Mouse (Mus musculus) heart, embryonic 11.5 days (tissue): ENCODE measurements around the gene Bmp2k. TPM values are rescaled to one million over a fixed set of nuclear protein-coding genes. Genes with fewer than 3 reads are reported as not detected.

ENCODE experiments used
- ATAC-seq: fragments of 200-750 bp; cut with Nextera tagmentation; replicated peaks from 2 replicates; pipeline ENCODE4 v1.8.0; 2017; ENCODE audit warnings: moderate library complexity; ENCODE audit not compliant: insufficient number of reproducible peaks, low FRiP score, low TSS enrichment
- H3K27ac ChIP-seq: fragments of 300-500 bp; sonication (generic); 2 replicates; pipeline ENCODE4 v1.5.1; 2014; ENCODE audit warnings: mild to moderate bottlenecking, low read depth, low read length
- H3K27me3 ChIP-seq: fragments of 300-500 bp; sonication (generic); 2 replicates; pipeline ENCODE4 v1.6.1; 2014; ENCODE audit warnings: mild to moderate bottlenecking, low read length, mixed read lengths; ENCODE audit not compliant: control insufficient read depth, insufficient read depth
- H3K36me3 ChIP-seq: fragments of 300-500 bp; sonication (generic); 2 replicates; pipeline ENCODE4 v1.6.1; 2014; ENCODE audit warnings: mild to moderate bottlenecking, low read length, moderate library complexity, mixed read lengths; ENCODE audit not compliant: control insufficient read depth, insufficient read depth
- H3K4me1 ChIP-seq: fragments of 300-500 bp; sonication (generic); 2 replicates; pipeline ENCODE4 v1.6.1; 2014; ENCODE audit warnings: low read length; ENCODE audit not compliant: control insufficient read depth, insufficient read depth
- H3K4me2 ChIP-seq: fragments of 300-500 bp; sonication (generic); 2 replicates; pipeline ENCODE4 v1.6.1; 2014; ENCODE audit warnings: mild to moderate bottlenecking, moderate library complexity
- H3K4me3 ChIP-seq: fragments of 300-500 bp; sonication (generic); 2 replicates; pipeline ENCODE4 v1.5.1; 2014; ENCODE audit warnings: low read depth, low read length
- H3K9ac ChIP-seq: fragments of 300-500 bp; sonication (generic); 2 replicates; pipeline ENCODE4 v1.6.1; 2014; ENCODE audit warnings: mild to moderate bottlenecking, low read depth, low read length, moderate library complexity
- H3K9me3 ChIP-seq: fragments of 300-500 bp; sonication (generic); replicated peaks from 2 replicates; pipeline ENCODE4 v1.6.1; 2016; ENCODE audit warnings: low read length; ENCODE audit not compliant: control insufficient read depth
- WGBS: fragments of 180-500 bp; shearing (Covaris S2); extraction: QIAGEN DNeasy Blood & Tissue Kit; methylation state at CpG from one replicate; pipeline ENCODE4 v1.1.7; 2014; ENCODE audit not compliant: insufficient replicate concordance; 5-methylcytosine and 5-hydroxymethylcytosine counted together
- polyA plus RNA-seq: library from polyadenylated mRNA; unstranded; fragments of >200 nt; fragmentation: Nextera tagmentation; extraction: Ambion mirVana; gene quantifications from 2 replicates; pipeline ENCODE4 v1.2.1, GENCODE M21; 2014

Bmp2k gene
- polyA plus RNA-seq, 1 experiment from 2014 or later: 12.7 TPM

- Histone ChIP-seq H3K9me3 (no peaks in the 10 kb centered on the region), H3K4me1 (no peaks in the 10 kb centered on the region), H3K36me3 (peaks cover 4% of the 10 kb centered on the region; the same call in 1 of the 2 replicates), H3K27me3 (no peaks in the 10 kb centered on the region), H3K27ac (no peak overlapping the region), H3K4me2 (no peak overlapping the region), H3K4me3 (no peak overlapping the region), H3K9ac (no peak overlapping the region)
- WGBS: 85% methylated on average over 6 of the region's 6 CpGs
- ATAC-seq: no peak
Measured at GRCm38 (mm10) chr5:97083701-97084100, 86.2 kb downstream of the Bmp2k start.

DNA sequence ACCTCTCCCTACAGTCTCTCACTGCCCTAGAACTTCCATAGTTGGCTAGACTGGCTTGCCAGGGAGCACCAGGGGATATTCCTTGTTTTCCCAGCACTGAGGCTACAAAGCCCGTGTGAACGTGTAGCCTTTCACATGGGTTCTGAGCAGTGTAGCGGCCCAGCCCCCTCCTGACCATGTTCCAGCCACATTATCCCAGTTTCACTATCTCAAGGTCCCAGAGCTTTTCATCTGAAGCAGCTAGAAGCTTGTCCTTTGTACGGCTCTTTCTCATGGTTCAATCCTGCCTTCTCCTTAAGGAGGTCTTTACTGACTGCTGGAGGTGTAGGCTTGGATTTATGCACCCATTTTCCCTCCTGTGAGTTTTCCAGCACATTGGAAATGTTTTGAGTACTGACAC lies 87.1 kb downstream of the Bmp2k start:
- WGBS: 76% methylated on average over 4 of the region's 4 CpGs
- Histone ChIP-seq H3K9me3 (no peaks in the 10 kb centered on the region), H3K4me1 (no peaks in the 10 kb centered on the region), H3K27ac (no peak overlapping the region), H3K9ac (no peak overlapping the region), H3K4me3 (no peak overlapping the region), H3K27me3 (no peaks in the 10 kb centered on the region), H3K4me2 (no peak overlapping the region), H3K36me3 (peaks cover 4% of the 10 kb centered on the region; the same call in 1 of the 2 replicates)
- ATAC-seq: no peak

- Histone ChIP-seq H3K4me2 (no peak overlapping the region), H3K27ac (no peak overlapping the region), H3K4me1 (no peaks in the 10 kb centered on the region), H3K9ac (no peak overlapping the region), H3K9me3 (no peaks in the 10 kb centered on the region), H3K4me3 (no peak overlapping the region), H3K36me3 (peaks cover 4% of the 10 kb centered on the region; the same call in 1 of the 2 replicates), H3K27me3 (no peaks in the 10 kb centered on the region)
- no peak for ATAC-seq
- WGBS: 87% methylated on average over 6 of the region's 6 CpGs
Measured at GRCm38 (mm10) chr5:97085071-97085470, 87.6 kb downstream of the Bmp2k start.

- Histone ChIP-seq H3K4me1 (no peaks in the 10 kb centered on the region), H3K4me3 (no peak overlapping the region), H3K36me3 (peaks cover 4% of the 10 kb centered on the region; the same call in 1 of the 2 replicates), H3K9ac (no peak overlapping the region), H3K4me2 (no peak overlapping the region), H3K27ac (no peak overlapping the region), H3K27me3 (no peaks in the 10 kb centered on the region), H3K9me3 (no peaks in the 10 kb centered on the region)
- WGBS: 75% methylated on average over 24 of the region's 24 CpGs
- no peak for ATAC-seq
Measured at GRCm38 (mm10) chr5:97087030-97087630, 89.6 kb downstream of the Bmp2k start.

DNA sequence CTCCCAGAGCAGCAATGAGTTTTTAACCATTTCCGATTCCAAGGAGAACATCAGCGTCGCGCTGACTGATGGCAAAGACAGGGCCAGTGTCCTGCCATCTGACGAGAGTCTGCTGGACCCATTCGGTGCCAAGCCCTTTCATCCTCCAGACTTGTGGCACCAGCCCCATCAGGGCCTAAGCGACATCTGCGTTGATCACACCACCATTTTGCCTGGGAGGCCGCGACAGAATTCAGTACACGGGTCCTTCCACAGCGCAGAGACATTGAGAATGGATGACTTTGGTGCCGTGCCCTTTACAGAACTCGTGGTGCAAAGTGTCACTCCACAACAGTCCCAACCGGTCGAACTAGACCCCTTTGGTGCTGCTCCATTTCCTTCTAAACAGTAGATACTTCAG lies 90.3 kb downstream of the Bmp2k start:
- no peaks in the 10 kb centered on the region for H3K9me3 ChIP-seq
- WGBS: 92% methylated on average over 16 of the region's 16 CpGs
- no peak for ATAC-seq
- no peak overlapping the region for H3K27ac ChIP-seq
- no peak overlapping the region for H3K9ac ChIP-seq
- H3K4me1 ChIP-seq: no peaks in the 10 kb centered on the region
- H3K4me2 ChIP-seq: no peak overlapping the region
- peaks cover 4% of the 10 kb centered on the region; the same call in 1 of the 2 replicates for H3K36me3 ChIP-seq
- H3K27me3 ChIP-seq: no peaks in the 10 kb centered on the region
- no peak overlapping the region for H3K4me3 ChIP-seq

GRCm38 (mm10) chr5:97088231-97088630 lies 90.7 kb downstream of the Bmp2k start:
- H3K9me3 ChIP-seq: no peaks in the 10 kb centered on the region
- H3K4me1 ChIP-seq: no peaks in the 10 kb centered on the region
- H3K4me3 ChIP-seq: no peak overlapping the region
- H3K27ac ChIP-seq: no peak overlapping the region
- 61% methylated on average over 6 of the region's 6 CpGs for WGBS
- peaks cover 4% of the 10 kb centered on the region; the same call in 1 of the 2 replicates for H3K36me3 ChIP-seq
- no peak for ATAC-seq
- H3K4me2 ChIP-seq: no peak overlapping the region
- no peak overlapping the region for H3K9ac ChIP-seq
- H3K27me3 ChIP-seq: no peaks in the 10 kb centered on the region

- WGBS: 92% methylated on average over 3 of the region's 3 CpGs
- peaks cover 4% of the 10 kb centered on the region; the same call in 1 of the 2 replicates for H3K36me3 ChIP-seq
- H3K27me3 ChIP-seq: no peaks in the 10 kb centered on the region
- H3K4me2 ChIP-seq: no peak overlapping the region
- H3K27ac ChIP-seq: no peak overlapping the region
- no peak overlapping the region for H3K9ac ChIP-seq
- no peak for ATAC-seq
- H3K9me3 ChIP-seq: no peaks in the 10 kb centered on the region
- H3K4me3 ChIP-seq: no peak overlapping the region
- H3K4me1 ChIP-seq: no peaks in the 10 kb centered on the region
Measured at GRCm38 (mm10) chr5:97089426-97089825, 91.9 kb downstream of the Bmp2k start.

- no peak overlapping the region for H3K9ac ChIP-seq
- H3K4me1 ChIP-seq: no peaks in the 10 kb centered on the region
- ATAC-seq: no peak
- H3K9me3 ChIP-seq: no peaks in the 10 kb centered on the region
- no peaks in the 10 kb centered on the region for H3K27me3 ChIP-seq
- H3K4me3 ChIP-seq: no peak overlapping the region
- H3K27ac ChIP-seq: no peak overlapping the region
- 69% methylated on average over 6 of the region's 6 CpGs for WGBS
- no peak overlapping the region for H3K4me2 ChIP-seq
- H3K36me3 ChIP-seq: peaks cover 4% of the 10 kb centered on the region; the same call in 1 of the 2 replicates
Measured at GRCm38 (mm10) chr5:97090034-97090784, 92.7 kb downstream of the Bmp2k start.
